Mouse (Mus musculus): ENCODE results near the gene St3gal3.

The St3gal3 gene

DNA sequence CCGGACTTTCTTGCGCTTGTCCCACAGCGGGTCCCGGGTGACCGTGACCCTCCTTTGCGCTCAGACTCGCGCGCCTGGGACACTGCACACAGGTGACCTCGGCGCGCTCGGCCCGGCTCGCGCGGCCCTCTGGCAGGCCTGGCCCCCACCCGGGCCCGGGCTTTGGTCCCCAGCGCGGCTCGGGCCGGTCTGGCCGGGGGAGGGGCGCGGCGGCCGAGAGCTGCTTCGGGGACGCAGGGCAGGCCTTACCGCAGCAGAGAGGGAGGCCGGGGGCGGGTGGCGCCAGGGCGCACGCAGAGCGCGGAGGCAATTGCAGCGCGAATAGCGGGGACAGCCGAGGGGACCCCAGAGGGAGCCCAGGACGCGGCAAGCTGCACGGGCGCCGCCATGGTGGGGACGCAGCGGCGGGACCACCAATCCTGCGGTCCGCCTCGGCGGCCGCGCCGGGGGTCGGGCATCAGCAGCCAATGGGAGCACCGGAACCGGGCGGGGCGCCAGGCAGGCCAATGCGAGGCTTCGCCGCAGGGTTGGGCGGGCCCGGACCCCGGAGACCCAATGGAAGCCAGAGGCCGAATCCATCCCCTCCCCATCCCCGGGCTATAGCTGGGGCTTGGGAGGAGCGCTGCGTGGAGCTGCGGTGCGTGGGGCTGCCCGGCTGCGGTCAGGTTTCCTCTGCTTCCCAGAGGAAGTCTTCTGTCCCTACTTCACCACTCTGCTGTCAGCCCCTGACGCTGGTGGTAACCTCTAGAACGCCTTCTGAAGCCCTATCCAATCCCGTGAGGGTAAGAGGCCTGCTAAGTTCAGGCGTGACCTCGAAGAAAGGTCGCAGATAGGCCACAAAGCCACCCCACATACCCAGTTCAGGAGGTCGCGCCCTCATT, at the start of gene St3gal3:
TSS of gene St3gal3 (minus strand) at position 430 of the 881 bp plus-strand sequence.
- DNase-seq: peak; percentile 95

DNA sequence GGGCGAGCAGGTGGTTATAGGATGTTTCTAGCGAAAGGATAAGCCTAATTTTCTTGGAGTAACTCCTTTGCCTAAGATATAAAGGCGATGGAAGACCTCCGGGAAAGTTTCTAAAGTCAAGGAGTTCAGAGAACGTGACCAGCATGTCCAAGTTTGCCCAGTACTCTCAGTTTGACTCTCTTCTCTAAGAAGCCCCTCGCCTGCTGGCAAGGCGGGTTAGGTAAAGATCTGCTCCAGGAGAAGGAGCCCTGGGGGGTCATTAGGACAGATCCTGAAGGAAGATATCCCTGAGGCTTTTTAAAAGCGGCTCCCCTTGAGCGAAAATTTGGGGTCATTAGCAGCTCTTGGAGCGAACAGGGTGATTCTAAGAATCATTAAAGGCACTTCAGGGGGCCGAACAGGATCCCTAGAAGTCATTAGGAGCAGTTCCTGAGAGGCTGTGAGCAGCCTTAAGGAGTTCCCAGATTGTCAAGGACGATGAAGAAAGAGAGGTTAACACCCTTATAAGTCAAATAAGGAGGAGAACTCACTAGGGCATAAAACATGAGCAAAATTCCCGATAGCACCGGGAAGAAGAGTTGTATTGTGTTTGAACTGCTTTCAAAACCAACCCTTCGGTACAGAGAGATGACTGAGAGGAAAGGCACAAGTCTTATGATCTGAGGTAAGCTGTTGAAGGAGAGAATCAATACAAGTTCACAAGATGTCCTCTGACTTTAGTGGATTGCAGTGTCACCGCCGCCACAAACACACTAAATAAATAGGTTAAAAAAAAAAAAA, 45.8 kb upstream of the St3gal3 start:
- DNase-seq: no peak

DNA sequence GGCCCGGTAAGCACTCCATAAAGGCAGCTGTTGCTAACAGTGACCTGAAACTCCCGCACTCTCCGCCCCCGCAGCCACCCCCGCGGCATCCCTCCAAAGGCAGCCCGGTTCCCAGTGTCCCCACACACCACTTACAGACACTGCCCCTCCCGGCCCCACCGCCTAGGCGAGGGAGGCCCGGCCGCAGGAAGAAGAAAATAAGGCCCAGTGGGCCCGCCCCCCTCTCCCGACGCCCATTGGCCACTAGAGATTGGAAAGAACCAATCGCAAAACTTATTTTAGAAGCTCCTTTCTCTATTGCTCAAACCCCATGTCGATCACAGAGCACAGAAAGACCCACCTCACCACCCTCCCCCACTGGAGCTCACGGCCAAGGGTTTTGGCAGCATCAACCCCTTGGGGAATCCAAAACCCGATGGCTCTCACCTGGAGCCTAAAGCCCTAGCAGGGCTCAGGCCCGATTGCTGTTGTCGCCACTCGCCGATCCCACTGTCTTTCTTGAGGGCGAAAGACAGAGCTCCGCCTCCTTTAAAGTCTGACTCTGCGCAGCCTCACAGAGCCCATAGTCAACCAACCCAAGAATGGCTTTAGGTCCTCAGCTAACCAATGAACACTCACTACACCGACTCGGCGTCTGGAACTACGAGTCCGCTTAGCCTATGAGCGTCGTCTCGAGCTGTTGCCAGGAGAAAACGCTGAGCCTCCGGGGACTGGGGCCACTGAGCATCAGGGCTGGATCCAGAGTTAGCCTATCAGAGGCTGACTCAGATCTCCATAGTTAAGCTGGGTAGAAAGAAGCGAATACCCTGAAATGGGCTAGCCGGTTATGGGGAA, 45.0 kb upstream of the St3gal3 start, which contains the start of gene Kdm4a:
TSS of gene Kdm4a (minus strand) at position 577 of the 834 bp plus-strand sequence.
- peak; percentile 95 for DNase-seq

DNA sequence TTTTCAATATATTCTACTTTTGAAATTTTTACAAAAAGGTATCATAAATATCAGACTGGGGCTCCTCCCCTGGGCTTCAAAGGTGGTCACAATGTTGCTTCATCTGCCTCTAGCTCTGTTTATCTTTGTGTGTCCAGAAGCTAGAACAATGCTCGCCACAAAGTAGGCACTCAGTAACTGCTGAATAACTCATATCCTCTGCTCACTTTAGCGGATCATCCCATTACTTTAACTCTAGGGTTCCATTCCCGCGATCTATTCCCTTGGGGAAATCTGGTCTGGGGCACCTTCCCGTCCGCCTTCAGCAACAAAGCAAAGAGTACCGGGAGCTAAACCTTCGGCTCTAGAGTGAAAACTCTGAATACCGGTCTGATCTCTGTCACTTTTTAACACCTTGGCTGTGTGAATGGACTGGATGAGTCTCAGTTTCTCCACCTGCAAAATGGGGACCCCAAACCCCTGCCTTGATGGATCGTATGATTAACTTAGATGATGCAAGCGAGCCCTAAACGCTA, 44.3 kb upstream of the St3gal3 start:
- DNase-seq: peak; percentile 7

DNA sequence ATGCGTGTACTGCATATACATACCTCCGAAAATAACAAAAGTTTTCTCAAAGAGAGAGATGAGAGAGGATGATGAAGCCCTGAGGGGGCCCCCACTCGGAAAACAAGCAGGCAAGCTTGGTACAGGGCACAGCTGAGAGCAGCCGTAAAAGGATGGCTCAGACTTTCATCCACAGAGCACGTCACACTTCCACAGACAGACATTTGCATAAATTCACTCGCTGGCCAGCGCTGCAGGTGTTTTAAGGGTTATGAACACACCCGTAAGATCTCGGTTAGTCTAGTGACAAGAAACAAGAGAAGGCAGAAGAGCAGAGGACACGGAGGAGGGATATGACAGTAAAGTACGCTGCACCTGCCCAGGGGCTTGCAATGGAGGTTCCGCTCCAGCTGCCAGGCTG, 37.7 kb upstream of the St3gal3 start:
- no peak for DNase-seq

DNA sequence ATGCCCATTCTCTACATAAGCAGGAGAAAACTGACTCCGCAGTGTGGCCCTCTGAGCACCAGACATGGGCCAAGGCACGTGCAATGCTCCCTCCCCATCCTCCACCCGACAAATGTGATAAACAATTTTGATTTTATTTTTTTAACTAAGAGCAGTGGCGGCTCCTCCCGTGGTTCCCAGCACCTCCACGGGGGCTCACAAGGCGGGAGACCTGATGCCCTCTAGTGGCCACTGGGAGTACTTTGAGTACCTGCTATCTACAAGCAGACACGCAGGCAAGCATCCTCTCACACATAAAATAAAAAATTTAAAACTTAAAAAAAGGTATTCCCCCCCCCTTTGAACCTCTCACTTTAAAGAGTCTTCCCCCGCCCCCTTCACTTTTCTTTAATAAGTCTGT, 36.3 kb upstream of the St3gal3 start:
- DNase-seq: peak; percentile 37

DNA sequence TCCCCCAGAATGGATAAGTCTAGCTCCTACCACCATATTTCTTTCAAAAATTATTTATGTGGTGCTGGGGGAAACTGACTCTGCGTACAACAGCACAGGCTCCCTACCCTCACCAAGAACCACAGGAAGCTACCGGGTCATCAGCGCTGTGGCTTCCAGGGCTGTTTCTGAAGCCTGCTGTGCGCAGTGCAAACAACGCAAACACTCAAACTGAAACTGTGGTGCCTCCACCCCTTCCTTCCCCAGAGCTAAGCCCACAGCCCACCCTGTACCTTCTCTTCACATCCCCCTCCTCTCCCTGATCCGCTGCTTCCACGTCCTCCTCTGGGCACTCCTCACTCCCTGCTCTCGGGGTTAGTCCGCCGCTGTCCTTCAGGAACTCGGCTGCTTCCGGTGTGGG, 27.4 kb upstream of the St3gal3 start:
- DNase-seq: no peak

DNA sequence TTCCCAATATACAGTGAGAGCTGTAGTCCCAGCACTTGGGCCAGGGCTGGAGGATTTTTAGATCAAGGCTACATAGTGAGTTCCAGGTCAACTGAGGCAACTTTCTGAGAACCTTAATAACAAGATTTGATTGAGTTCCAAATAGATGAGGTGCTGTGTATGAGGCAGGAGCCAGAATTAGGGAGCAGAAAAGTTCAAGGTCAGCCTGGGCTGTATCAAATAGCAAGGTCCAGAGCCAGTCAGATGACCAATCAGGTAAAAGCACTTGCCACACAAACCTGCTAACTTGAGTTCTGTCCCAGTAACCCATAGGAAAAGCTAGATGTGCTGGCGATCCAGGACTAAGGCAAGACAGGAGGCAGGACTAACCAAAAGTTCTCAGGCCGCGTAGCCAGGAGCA, 23.0 kb upstream of the St3gal3 start:
- DNase-seq: no peak

DNA sequence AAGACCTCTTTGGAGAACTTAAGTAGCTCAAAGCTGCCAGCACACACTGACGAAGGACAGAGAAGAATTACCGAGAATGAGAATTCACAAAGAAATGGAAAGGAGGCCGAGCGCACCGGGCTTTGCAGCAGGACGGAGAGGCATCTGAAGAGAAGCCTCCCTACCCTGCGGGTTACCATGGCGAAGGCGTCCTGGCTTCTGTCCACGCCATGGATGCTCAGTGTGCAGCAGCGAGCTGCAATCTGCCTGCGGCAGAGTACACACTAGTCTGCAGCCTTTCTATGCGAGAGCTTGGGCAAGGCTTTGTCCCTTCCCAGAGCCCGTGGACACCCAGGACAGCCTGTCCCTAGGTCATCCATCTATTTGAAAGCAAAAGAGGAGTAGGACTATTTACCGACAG, 21.8 kb upstream of the St3gal3 start:
- DNase-seq: no peak

DNA sequence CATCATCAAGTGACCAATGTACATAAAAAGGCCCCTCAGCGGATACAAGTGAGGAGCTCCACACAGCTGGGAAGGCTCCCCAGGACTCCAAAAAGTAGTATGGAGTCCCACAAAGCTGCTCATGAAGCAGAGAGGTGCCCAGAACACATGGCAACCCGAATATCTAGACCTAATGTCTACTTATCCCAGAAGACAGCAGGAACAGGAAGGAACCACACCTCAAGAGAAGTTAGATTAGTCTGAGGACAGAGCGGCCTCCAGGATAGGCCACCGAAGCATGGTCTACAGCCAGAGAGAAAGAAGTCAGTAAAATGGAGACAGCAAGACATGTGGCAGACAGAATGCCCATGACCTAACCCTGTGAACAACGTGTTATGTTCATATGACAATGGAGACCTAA, 20.2 kb upstream of the St3gal3 start:
- DNase-seq: no peak

DNA sequence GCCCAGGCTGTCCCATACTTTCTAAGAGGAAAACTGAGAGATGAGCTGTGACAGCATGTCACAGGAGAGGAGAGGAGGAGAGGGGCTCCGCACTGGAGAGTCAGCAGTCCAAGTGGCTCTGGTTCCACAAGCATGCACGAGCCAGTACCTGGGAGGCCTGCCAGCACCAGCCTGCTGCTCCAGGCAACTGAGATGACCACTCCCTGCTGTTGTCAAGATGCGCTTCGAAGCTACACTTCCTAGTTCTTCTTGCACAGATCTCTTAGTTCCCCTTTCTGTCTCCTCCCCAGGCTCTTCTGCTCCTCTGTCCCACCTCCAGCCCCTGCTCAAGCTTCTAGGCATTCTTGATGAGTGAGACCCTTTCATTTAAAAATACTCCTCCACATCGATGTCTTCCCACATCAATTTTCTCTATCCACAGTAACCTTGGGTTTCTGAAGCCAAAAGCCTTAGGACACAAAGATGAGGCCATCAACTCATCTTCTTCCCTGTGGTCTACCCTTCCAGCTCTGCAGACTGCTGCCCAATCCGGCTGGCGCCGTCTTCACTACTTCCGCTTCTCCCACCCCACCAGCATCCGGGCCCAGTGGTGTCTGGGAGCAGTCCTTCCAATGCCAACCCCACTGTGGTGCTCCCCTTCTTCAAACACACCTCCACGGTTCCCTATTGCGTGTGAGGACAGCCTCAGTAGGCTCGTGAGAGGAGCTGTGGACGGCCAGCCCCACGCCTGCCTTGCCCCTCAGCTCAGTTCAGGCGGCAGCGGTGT, 17.5 kb upstream of the St3gal3 start:
- no peak for DNase-seq

DNA sequence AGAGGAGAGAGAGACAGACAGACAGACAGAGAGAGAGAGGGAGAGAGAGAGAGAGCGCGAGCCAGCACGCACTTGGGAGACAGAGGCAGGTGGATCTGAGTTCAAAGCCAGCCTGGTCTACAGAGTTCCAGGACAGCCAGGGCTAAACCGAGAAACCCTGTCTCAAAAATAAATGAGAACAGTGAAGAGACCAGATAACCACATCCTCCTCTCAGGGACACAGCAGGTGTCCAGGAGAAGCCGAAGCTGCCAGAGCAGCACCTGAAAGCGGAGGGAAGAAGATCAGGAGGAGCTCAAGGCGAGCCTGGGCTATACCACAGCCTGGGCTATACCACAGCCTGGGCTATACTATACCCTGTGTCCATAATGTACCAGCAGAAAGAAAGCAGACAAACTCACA, 16.1 kb upstream of the St3gal3 start:
- DNase-seq: no peak

DNA sequence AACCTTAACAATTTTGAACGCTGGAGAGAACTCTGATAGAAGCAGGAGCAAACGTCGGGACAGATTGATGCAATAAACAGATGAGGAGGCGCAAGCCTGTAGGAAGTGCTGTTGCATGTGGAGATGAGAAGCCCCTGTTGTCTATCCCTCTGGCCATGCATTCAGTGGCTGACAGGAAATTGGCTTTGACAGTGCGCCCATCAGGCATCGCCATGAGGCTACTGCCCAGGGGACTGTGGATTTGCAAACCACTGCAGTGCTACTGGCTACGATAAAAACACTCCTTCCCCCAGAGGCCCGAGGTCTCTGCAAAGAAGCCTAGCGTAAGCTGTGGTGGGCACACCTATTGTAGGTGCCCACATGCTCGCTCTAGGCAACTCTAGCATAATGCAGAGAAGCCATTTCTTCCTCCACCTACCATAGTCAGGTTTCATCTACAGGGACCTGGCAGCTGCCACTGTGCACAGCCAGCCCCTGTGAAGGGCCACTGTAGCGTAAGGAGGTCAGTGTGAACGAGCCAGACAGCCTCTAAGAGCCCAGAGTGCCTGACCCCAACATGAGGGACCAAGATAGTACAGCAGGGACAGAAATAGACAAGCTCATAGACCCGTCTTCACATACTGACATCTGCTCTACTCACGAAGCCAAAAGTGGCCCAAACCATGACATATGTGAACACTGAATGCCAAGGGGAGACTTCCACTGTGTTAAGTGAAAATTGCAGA, 15.4 kb upstream of the St3gal3 start:
- no peak for DNase-seq

DNA sequence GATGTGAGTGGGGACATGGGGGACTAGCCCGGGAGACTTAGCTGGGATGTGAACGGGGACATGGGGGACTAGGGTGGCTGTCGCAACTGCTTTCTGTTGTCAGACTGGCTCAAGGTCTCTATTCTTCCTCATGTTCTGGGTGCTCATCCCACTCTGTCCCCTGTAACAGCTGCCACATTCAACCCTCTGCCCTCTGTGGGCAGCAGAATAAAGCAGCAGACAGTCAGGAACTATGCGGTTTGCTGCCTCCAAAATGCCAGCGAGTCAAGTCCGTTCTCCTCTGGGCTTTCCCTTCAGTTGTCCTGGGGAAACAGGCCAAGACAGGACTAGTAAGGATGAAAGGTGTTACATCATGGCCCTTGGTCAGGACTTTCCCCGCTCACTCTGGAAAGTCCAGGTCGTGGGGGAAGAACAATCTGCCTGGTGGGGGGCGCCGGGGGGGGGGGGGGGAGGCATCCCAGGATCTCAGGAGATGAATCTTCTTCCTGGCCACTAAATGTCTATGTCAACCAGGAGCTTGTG, 14.4 kb upstream of the St3gal3 start:
- no peak for DNase-seq

DNA sequence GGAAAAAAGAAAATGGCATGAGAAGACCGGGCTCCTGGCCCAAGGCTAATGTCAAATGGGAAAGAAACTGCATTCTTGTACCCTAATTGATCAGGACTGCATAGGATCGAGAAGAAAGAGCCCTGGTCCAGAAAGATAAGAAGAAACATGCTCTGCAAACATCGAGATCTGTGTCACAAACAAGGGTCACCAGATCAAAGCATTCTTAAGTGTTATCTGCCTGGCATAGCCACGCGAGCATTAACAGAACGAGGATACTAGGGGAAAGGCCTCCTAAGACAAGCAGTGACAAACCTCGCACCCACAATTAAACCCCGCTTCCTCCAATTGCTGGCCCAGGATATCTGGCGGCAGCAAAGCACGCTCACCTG, 13.6 kb upstream of the St3gal3 start:
- no peak for DNase-seq

DNA sequence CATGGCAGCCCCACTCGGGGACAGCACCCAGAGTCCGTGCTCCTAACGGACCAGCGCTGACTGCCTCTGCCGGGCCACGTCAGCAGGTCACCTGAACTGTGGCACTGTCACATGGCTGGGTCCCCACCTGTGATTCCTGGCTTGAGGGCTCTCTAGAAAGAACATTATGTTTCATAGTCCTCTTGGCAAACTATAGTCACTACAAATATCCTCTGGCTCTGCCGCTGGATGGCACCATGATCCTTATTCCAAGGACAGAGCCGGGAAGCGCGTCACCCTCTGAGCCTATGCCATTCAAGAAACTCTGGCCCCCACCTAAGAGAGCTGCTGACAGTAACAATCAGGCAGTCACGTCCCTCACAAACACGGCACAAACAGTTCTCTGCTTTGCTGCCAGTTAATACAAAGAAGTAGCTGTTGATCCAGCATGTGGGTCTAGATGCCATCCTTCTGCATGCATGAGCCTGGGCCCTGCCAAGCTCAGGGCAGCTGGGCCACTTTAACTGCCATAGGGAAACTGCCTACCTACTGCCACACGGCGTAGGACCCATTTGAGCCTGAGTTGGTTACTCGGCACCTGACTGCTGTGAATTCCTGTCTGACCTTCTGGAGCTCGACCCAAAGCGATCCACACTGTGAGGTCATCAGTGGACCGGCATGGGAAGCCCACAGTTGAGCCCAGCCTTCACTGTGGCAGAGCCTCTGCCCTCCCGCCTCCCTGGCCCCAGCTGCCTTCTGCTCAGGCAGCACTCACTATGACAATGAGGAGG, 13.0 kb upstream of the St3gal3 start:
- DNase-seq: no peak

DNA sequence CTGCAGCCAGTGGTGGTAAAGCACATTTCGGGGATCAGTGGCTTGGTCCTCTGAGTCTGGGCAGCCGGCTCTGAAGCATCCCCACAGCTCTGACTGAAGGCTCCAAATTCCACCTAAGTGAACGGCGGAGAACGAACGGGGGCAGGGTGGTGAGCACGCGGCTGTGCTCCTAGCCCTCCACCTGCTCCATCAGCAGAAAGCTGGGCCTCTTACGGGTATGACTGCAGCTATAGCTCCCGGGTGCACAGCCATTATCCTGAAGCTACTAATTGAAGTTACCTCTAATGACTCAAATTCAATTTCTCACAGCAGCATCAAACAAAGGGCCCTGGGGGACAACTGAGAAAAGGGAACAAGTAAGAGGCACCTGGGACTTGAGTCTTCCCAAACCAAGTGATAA, 12.4 kb upstream of the St3gal3 start:
- DNase-seq: no peak

DNA sequence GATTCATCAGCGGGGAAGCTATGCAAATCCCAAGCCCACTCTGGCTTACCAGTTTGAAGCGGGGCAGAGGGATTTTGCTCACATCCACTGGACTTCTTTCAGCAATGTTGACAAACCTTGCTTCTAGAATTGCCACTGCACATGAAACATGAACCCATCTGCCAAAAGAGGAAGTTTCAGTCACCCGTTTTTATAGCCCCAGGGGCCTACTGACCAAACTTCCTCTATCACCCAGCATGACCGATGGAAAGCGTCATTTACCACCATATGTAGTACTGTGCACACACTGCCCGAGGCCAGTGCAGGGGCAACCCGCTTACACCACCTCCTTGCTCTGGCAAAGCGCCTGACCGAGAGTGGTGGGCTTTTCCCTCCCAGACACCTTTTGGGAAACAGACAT, 9.6 kb upstream of the St3gal3 start:
- DNase-seq: no peak

DNA sequence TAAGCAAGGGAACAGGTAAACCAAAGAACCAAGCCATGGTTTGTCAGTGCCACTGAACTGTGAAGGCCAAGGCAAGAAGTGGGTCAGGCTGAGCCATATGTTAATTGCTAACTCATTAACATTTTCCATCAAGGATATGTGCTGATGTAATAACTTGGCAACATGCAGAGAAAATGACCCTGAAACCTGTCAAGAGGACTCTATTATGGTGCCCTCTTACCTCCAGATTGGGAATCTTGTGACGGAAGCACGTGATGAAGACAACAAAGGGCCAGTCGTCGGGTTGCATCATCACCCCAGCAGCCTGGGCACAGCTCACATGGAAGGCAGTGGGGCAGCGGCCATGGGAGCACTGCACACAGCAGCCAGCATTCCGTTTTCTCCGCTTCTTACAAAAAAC, 9.0 kb upstream of the St3gal3 start:
- no peak for DNase-seq

DNA sequence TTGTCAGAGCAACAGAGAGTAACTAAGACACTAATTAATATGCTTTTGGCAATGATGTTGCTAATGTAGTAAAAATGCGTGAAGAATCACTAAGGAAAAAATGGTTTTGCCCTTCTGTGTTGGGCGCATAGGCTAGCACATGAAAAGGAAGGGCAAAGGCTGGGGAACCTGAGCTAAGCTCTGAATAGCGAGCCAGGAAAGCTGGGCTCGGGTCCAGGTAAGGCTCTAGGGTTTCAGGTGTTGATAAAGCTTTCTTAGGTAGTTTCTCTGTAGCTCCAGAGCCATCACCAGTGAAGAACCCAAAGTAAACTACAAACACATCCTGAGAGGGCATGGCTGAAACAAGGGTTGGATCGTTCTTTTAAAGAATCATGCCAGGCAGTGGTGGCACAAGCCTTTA, 6.8 kb upstream of the St3gal3 start:
- DNase-seq: no peak

Data from liver (tissue).